Mouse (Mus musculus) myocyte (in vitro differentiated cells): ENCODE measurements around the gene Zfp318.

ENCODE experiments used
- E2F4 ChIP-seq: IDR thresholded peaks from one replicate; pipeline ENCODE4 v1.6.1; 2011; ENCODE audit warnings: mild to moderate bottlenecking, control low read depth, moderate library complexity; ENCODE audit not compliant: insufficient read depth
- MAX ChIP-seq: IDR thresholded peaks from one replicate; pipeline ENCODE4 v1.6.1; 2011; ENCODE audit warnings: low read depth, mild to moderate bottlenecking, control low read depth
- MYOD1 ChIP-seq, 3 experiments: IDR thresholded peaks; one replicate each; pipeline ENCODE4 v1.6.1; 2011; ENCODE audit warnings: control low read depth in 2 of 3, low read depth in 2 of 3, mild to moderate bottlenecking in 2 of 3, moderate library complexity in 1 of 3; ENCODE audit not compliant: insufficient read length in 2 of 3, control insufficient read depth in 1 of 3
- MYOG ChIP-seq, 3 experiments: IDR thresholded peaks; one replicate each; pipeline ENCODE4 v1.6.1; 2011; ENCODE audit warnings: control low read depth in 2 of 3, low read depth in 2 of 3, mild to moderate bottlenecking in 2 of 3; ENCODE audit not compliant: insufficient read length in 2 of 3, control insufficient read depth in 1 of 3, insufficient read depth in 1 of 3
- POLR2A ChIP-seq: IDR thresholded peaks from one replicate; pipeline ENCODE4 v1.6.1; 2011; ENCODE audit warnings: low read depth, mild to moderate bottlenecking, control low read depth, moderate library complexity; ENCODE audit not compliant: insufficient read length
- POLR2AphosphoS2 ChIP-seq: IDR thresholded peaks from one replicate; pipeline ENCODE4 v1.6.1; 2011; ENCODE audit warnings: low read depth, control low read depth; ENCODE audit not compliant: insufficient read length
- REST ChIP-seq: IDR thresholded peaks from one replicate; pipeline ENCODE4 v1.6.1; 2011; ENCODE audit warnings: mild to moderate bottlenecking, control low read depth, moderate library complexity; ENCODE audit not compliant: insufficient read depth, insufficient read length
- SRF ChIP-seq: IDR thresholded peaks from one replicate; pipeline ENCODE4 v1.6.1; 2011; ENCODE audit warnings: low read depth; ENCODE audit not compliant: control insufficient read depth, insufficient read length
- TCF12 ChIP-seq: IDR thresholded peaks from one replicate; pipeline ENCODE4 v1.6.1; 2011; ENCODE audit warnings: mild to moderate bottlenecking, control low read depth; ENCODE audit not compliant: poor library complexity, insufficient read depth, severe bottlenecking
- TCF3 ChIP-seq: IDR thresholded peaks from one replicate; pipeline ENCODE4 v1.6.1; 2011; ENCODE audit warnings: low read depth, control low read depth; ENCODE audit not compliant: insufficient read length
- USF1 ChIP-seq: IDR thresholded peaks from one replicate; pipeline ENCODE4 v1.6.1; 2011; ENCODE audit warnings: low read depth, mild to moderate bottlenecking, control low read depth, moderate library complexity

DNA sequence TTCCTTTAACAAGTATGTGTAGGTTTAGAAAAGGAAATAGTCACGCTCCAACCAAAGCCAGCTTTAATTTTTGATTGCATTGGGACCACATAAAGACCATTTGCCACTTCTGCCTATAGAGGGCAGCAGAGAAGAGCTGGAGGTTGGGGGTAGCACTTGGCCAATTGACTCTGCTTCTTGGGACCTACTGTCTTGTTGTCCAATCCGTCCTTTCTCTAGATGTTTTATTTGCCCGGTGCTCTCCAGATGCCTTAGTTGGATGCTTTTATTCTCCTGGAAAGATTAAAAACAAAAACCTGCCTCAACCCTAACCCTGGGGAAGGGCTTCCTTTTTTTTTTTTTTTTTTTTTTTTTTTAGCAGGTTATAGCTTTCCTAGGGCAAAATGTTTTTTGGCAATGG, 11.7 kb upstream of the Zfp318 start:
- TF ChIP-seq POLR2A (no peak), MYOD1 (IDR thresholded peaks at IDR 0.05; ENCODE audit: control insufficient read depth in 1 of 3, insufficient read length in 2 of 3, low read depth in 2 of 3) (no peak), TCF12 (no peak), SRF (no peak), MAX (no peak), POLR2AphosphoS2 (no peak), REST (no peak), TCF3 (no peak), MYOG (IDR thresholded peaks at IDR 0.05; ENCODE audit: control insufficient read depth in 1 of 3, insufficient read depth in 1 of 3, insufficient read length in 2 of 3, low read depth in 2 of 3) (no peak), E2F4 (no peak), USF1 (no peak)
